Mouse (Mus musculus) liver, embryonic 12.5 days (tissue): ENCODE results near the gene Gm20604. TPM values are rescaled to one million over a fixed set of nuclear protein-coding genes. Genes with fewer than 3 reads are reported as not detected.

Experiments used
- ATAC-seq: fragments of 200-750 bp; cut with Nextera tagmentation; 2 replicates; pipeline ENCODE4 v1.8.0; 2017; ENCODE audit warnings: moderate number of reproducible peaks, mild to moderate bottlenecking, moderate library complexity
- H3K27ac ChIP-seq: fragments of 300-500 bp; sonication (generic); 2 replicates; pipeline ENCODE4 v1.5.1; 2016; ENCODE audit warnings: mild to moderate bottlenecking
- H3K27me3 ChIP-seq: fragments of 300-500 bp; sonication (generic); replicated peaks from 2 replicates; pipeline ENCODE4 v1.6.1; 2016; ENCODE audit warnings: mild to moderate bottlenecking, moderate library complexity
- H3K36me3 ChIP-seq: fragments of 300-500 bp; sonication (generic); 2 replicates; pipeline ENCODE4 v1.6.1; 2016; ENCODE audit warnings: mild to moderate bottlenecking, moderate library complexity
- H3K4me1 ChIP-seq: fragments of 300-500 bp; sonication (generic); 2 replicates; pipeline ENCODE4 v1.6.1; 2016
- H3K4me2 ChIP-seq: fragments of 300-500 bp; sonication (generic); 2 replicates; pipeline ENCODE4 v1.6.1; 2016; ENCODE audit warnings: mild to moderate bottlenecking, moderate library complexity
- H3K4me3 ChIP-seq: fragments of 300-500 bp; sonication (generic); 2 replicates; pipeline ENCODE4 v1.5.1; 2016; ENCODE audit warnings: mild to moderate bottlenecking, moderate library complexity
- H3K9ac ChIP-seq: fragments of 300-500 bp; sonication (generic); 2 replicates; pipeline ENCODE4 v1.6.1; 2016; ENCODE audit warnings: mild to moderate bottlenecking, moderate library complexity
- H3K9me3 ChIP-seq: fragments of 300-500 bp; sonication (generic); replicated peaks from 2 replicates; pipeline ENCODE4 v1.6.1; 2016; ENCODE audit warnings: mild to moderate bottlenecking, moderate library complexity
- WGBS: fragments of 180-500 bp; shearing (Covaris S2); methylation state at CpG from one replicate; pipeline ENCODE4 v1.1.7; 2016; ENCODE audit not compliant: insufficient replicate concordance; 5-methylcytosine and 5-hydroxymethylcytosine counted together
- polyA plus RNA-seq: library from polyadenylated mRNA; unstranded; fragments of >200 nt; fragmentation: Nextera tagmentation; extraction: Ambion mirVana; gene quantifications from 2 replicates; pipeline ENCODE4 v1.2.1, GENCODE M21; 2016

Gene Gm20604
- polyA plus RNA-seq, 1 experiment from 2014 or later, result 11.8 TPM

GRCm38 (mm10) chr12:102761668-102762067 is 3.2 kb upstream of the Gm20604 start:
- peaks cover 54% of the 10 kb centered on the region for H3K36me3 ChIP-seq
- H3K9ac ChIP-seq, result no peak overlapping the region
- H3K4me2 ChIP-seq, result no peak overlapping the region
- WGBS, result 81% methylated on average over 3 of the region's 3 CpGs
- no peak for ATAC-seq
- H3K9me3 ChIP-seq, result no peaks in the 10 kb centered on the region
- peaks cover 29% of the 10 kb centered on the region for H3K4me1 ChIP-seq
- no peak overlapping the region for H3K27ac ChIP-seq
- no peak overlapping the region for H3K4me3 ChIP-seq
- no peaks in the 10 kb centered on the region for H3K27me3 ChIP-seq

- peak overlapping the region; percentile 91 for H3K4me3 ChIP-seq
- H3K9me3 ChIP-seq, result no peaks in the 10 kb centered on the region
- H3K4me1 ChIP-seq, result peaks cover 42% of the 10 kb centered on the region
- H3K36me3 ChIP-seq, result peaks cover 45% of the 10 kb centered on the region
- 12% methylated on average over 5 of the region's 5 CpGs for WGBS
- peak overlapping the region; percentile 83; the same call in 1 of the 2 replicates for H3K27ac ChIP-seq
- no peaks in the 10 kb centered on the region for H3K27me3 ChIP-seq
- peak overlapping the region; percentile 90 for H3K4me2 ChIP-seq
- H3K9ac ChIP-seq, result peak overlapping the region; percentile 94
- no peak for ATAC-seq
Observed at GRCm38 (mm10) chr12:102758936-102759335, 464 bp upstream of the Gm20604 start.

- peak within 1 kb of the TSS; percentile 91 for H3K4me3 ChIP-seq
- peaks cover 39% of the 10 kb centered on the region for H3K4me1 ChIP-seq
- H3K36me3 ChIP-seq, result peaks cover 42% of the 10 kb centered on the region
- ATAC-seq, result peak; percentile 94
- H3K27me3 ChIP-seq, result no peaks in the 10 kb centered on the region
- H3K9me3 ChIP-seq, result no peaks in the 10 kb centered on the region
- peak within 1 kb of the TSS; percentile 94 for H3K9ac ChIP-seq
- 3% methylated on average over 72 of the region's 73 CpGs for whole genome bisulfite sequencing
- H3K4me2 ChIP-seq, result peak within 1 kb of the TSS; percentile 90
- peak within 1 kb of the TSS; percentile 83 for H3K27ac ChIP-seq
Observed at GRCm38 (mm10) chr12:102757689-102758402, 626 bp downstream of the Gm20604 start, which contains the start of the genes Gm28051, Gon7 and Ubr7. Gene Gm28051, minus strand, starts transcription at chr12:102757765. Gene Gon7, minus strand, starts transcription at chr12:102757803. Gene Ubr7, plus strand, starts transcription at chr12:102757967.

- WGBS, result 1% methylated on average over 46 of the region's 46 CpGs
- peak overlapping the region; percentile 91 for H3K4me3 ChIP-seq
- peak; percentile 82 for ATAC-seq
- peak overlapping the region; percentile 73 for H3K9ac ChIP-seq
- H3K4me1 ChIP-seq, result peaks cover 39% of the 10 kb centered on the region
- H3K9me3 ChIP-seq, result no peaks in the 10 kb centered on the region
- no peaks in the 10 kb centered on the region for H3K27me3 ChIP-seq
- H3K4me2 ChIP-seq, result peak overlapping the region; percentile 79
- peak overlapping the region; percentile 77 for H3K27ac ChIP-seq
- H3K36me3 ChIP-seq, result peaks cover 42% of the 10 kb centered on the region
Observed at GRCm38 (mm10) chr12:102757055-102757688, 1.3 kb downstream of the Gm20604 start.

- H3K27ac ChIP-seq, result peak overlapping the region; percentile 77
- ATAC-seq, result no peak
Observed at GRCm38 (mm10) chr12:102756304-102756703, 2.2 kb downstream of the Gm20604 start.

GRCm38 (mm10) chr12:102748256-102748655 is 10.2 kb downstream of the Gm20604 start:
- Histone ChIP-seq H3K4me3 (no peak overlapping the region), H3K36me3 (peaks cover 53% of the 10 kb centered on the region), H3K27ac (no peak overlapping the region), H3K4me2 (no peak overlapping the region), H3K9ac (no peak overlapping the region), H3K4me1 (peaks cover 26% of the 10 kb centered on the region), H3K9me3 (no peaks in the 10 kb centered on the region), H3K27me3 (no peaks in the 10 kb centered on the region)
- 79% methylated on average over 3 of the region's 3 CpGs for WGBS
- ATAC-seq, result no peak

More at GRCm38 (mm10) chr12:102756304-102756703, 2.2 kb downstream of the Gm20604 start:
- Histone ChIP-seq H3K4me1 (peaks cover 39% of the 10 kb centered on the region), H3K4me3 (peak overlapping the region; percentile 91), H3K4me2 (peak overlapping the region; percentile 79), H3K27me3 (no peaks in the 10 kb centered on the region), H3K36me3 (peaks cover 39% of the 10 kb centered on the region), H3K9ac (peak overlapping the region; percentile 73), H3K9me3 (no peaks in the 10 kb centered on the region)
- WGBS, result 74% methylated on average over 7 of the region's 7 CpGs

- Histone ChIP-seq H3K27ac (peak overlapping the region; percentile 97), H3K4me1 (peaks cover 38% of the 10 kb centered on the region), H3K27me3 (no peaks in the 10 kb centered on the region), H3K9me3 (no peaks in the 10 kb centered on the region), H3K4me3 (peak overlapping the region; percentile 92), H3K9ac (peak overlapping the region; percentile 95), H3K36me3 (peaks cover 50% of the 10 kb centered on the region), H3K4me2 (peak overlapping the region; percentile 86)
- no peak for ATAC-seq
- WGBS, result 17% methylated on average over 6 of the region's 6 CpGs
Observed at GRCm38 (mm10) chr12:102744839-102745238, 13.6 kb downstream of the Gm20604 start.

GRCm38 (mm10) chr12:102743589-102744574 is 14.6 kb downstream of the Gm20604 start, which contains the start of the genes Moap1 and Tmem251:
Gene Moap1, minus strand, starts transcription at chr12:102743661.
Gene Tmem251, plus strand, starts transcription at chr12:102743762.
- peak within 1 kb of the TSS; percentile 95 for H3K9ac ChIP-seq
- H3K27ac ChIP-seq, result peak within 1 kb of the TSS; percentile 97
- ATAC-seq, result peak; percentile 98
- 1% methylated on average over 63 of the region's 63 CpGs for WGBS
- H3K4me3 ChIP-seq, result peak within 1 kb of the TSS; percentile 92
- H3K36me3 ChIP-seq, result peaks cover 43% of the 10 kb centered on the region
- H3K4me2 ChIP-seq, result peak within 1 kb of the TSS; percentile 86
- H3K9me3 ChIP-seq, result no peaks in the 10 kb centered on the region
- H3K27me3 ChIP-seq, result no peaks in the 10 kb centered on the region
- peaks cover 38% of the 10 kb centered on the region for H3K4me1 ChIP-seq

GRCm38 (mm10) chr12:102743036-102743588 is 15.4 kb downstream of the Gm20604 start:
- peak overlapping the region; percentile 97 for H3K27ac ChIP-seq
- ATAC-seq, result peak; percentile 64
- H3K36me3 ChIP-seq, result peaks cover 36% of the 10 kb centered on the region
- H3K4me2 ChIP-seq, result peak overlapping the region; percentile 86
- H3K9me3 ChIP-seq, result no peaks in the 10 kb centered on the region
- H3K27me3 ChIP-seq, result no peaks in the 10 kb centered on the region
- H3K4me3 ChIP-seq, result peak overlapping the region; percentile 92
- WGBS, result 1% methylated on average over 33 of the region's 33 CpGs
- peaks cover 34% of the 10 kb centered on the region for H3K4me1 ChIP-seq
- peak overlapping the region; percentile 95 for H3K9ac ChIP-seq

- WGBS, result 46% methylated on average over 7 of the region's 7 CpGs
- Histone ChIP-seq H3K4me2 (peak overlapping the region; percentile 86), H3K9me3 (no peaks in the 10 kb centered on the region), H3K27ac (no peak overlapping the region), H3K4me3 (no peak overlapping the region), H3K4me1 (peaks cover 34% of the 10 kb centered on the region), H3K27me3 (no peaks in the 10 kb centered on the region), H3K9ac (peak overlapping the region; percentile 95; the same call in 1 of the 2 replicates), H3K36me3 (peaks cover 27% of the 10 kb centered on the region)
- no peak for ATAC-seq
Observed at GRCm38 (mm10) chr12:102742056-102742455, 16.4 kb downstream of the Gm20604 start.

- Histone ChIP-seq H3K4me3 (no peak overlapping the region), H3K9me3 (no peaks in the 10 kb centered on the region), H3K9ac (no peak overlapping the region), H3K27me3 (no peaks in the 10 kb centered on the region), H3K27ac (no peak overlapping the region), H3K36me3 (peaks cover 10% of the 10 kb centered on the region), H3K4me1 (peaks cover 24% of the 10 kb centered on the region), H3K4me2 (no peak overlapping the region)
- no peak for ATAC-seq
- 61% methylated on average over 3 of the region's 3 CpGs for WGBS
Observed at GRCm38 (mm10) chr12:102740285-102740684, 18.2 kb downstream of the Gm20604 start.
